Mouse (Mus musculus) liver, embryonic 13.5 days (tissue): ENCODE measurements around the gene Gna14. TPM values are rescaled to one million over a fixed set of nuclear protein-coding genes. Genes with fewer than 3 reads are reported as not detected.
A peak's percentile ranks its signal among the peaks of the same experiment; 100 is the strongest.

Experiments used
- ATAC-seq: fragments of 200-750 bp; cut with Nextera tagmentation; 2 replicates; pipeline ENCODE4 v1.8.0; 2017; ENCODE audit warnings: low read depth, mild to moderate bottlenecking, moderate number of reproducible peaks, moderate library complexity
- DNase-seq: peaks from one replicate; pipeline ENCODE4 v3.0.0; 2022
- H3K27ac ChIP-seq: fragments of 300-500 bp; sonication (generic); 2 replicates; pipeline ENCODE4 v1.5.1; 2015; ENCODE audit warnings: moderate library complexity, mild to moderate bottlenecking, inconsistent platforms
- H3K27me3 ChIP-seq: fragments of 300-500 bp; sonication (generic); 2 replicates; pipeline ENCODE4 v1.6.1; 2015; ENCODE audit warnings: mild to moderate bottlenecking, inconsistent platforms
- H3K36me3 ChIP-seq: fragments of 300-500 bp; sonication (generic); 2 replicates; pipeline ENCODE4 v1.6.1; 2015; ENCODE audit warnings: mild to moderate bottlenecking, inconsistent platforms
- H3K4me1 ChIP-seq: fragments of 300-500 bp; sonication (generic); replicated peaks from 2 replicates; pipeline ENCODE4 v1.6.1; 2015; ENCODE audit warnings: inconsistent platforms
- H3K4me2 ChIP-seq: fragments of 300-500 bp; sonication (generic); 2 replicates; pipeline ENCODE4 v1.6.1; 2015; ENCODE audit warnings: inconsistent platforms, mild to moderate bottlenecking, moderate library complexity
- H3K4me3 ChIP-seq: fragments of 300-500 bp; sonication (generic); replicated peaks from 2 replicates; pipeline ENCODE4 v1.5.1; 2015; ENCODE audit warnings: mild to moderate bottlenecking, inconsistent platforms
- H3K9ac ChIP-seq: fragments of 300-500 bp; sonication (generic); 2 replicates; pipeline ENCODE4 v1.6.1; 2015; ENCODE audit warnings: mild to moderate bottlenecking, inconsistent platforms
- H3K9me3 ChIP-seq: fragments of 300-500 bp; sonication (generic); replicated peaks from 2 replicates; pipeline ENCODE4 v1.6.1; 2016; ENCODE audit warnings: inconsistent platforms
- WGBS: fragments of 180-500 bp; shearing (Covaris S2); methylation state at CpG from one replicate; pipeline ENCODE4 v1.1.7; 2015; ENCODE audit not compliant: insufficient replicate concordance; 5-methylcytosine and 5-hydroxymethylcytosine counted together
- polyA plus RNA-seq: library from polyadenylated mRNA; unstranded; fragments of >200 nt; fragmentation: Nextera tagmentation; extraction: Ambion mirVana; gene quantifications from 2 replicates; pipeline ENCODE4 v1.2.1, GENCODE M21; 2015

Gene Gna14
- polyA plus RNA-seq, 1 experiment from 2014 or later, result 1.2 TPM

DNA sequence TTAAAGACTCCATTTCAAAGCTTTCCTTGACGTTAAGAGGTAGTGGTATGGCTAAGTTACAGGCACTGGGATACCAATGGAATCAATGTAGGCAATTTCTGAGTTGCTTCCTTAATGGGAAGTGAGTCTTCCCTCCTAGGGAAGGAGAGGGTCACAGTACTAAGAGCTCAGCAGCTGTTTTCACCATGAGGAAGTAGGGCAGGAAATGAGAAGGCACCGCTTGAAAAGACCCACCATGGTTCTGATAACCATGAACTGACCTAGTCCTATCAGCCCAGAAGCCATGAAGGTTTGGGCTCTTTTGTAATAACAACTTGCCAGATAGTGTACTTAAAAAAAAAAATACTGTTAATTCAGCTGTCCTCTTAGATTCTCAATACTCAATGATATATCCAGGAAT is 20.6 kb downstream of the Gna14 start:
- peaks cover 9% of the 10 kb centered on the region for H3K4me1 ChIP-seq

DNA sequence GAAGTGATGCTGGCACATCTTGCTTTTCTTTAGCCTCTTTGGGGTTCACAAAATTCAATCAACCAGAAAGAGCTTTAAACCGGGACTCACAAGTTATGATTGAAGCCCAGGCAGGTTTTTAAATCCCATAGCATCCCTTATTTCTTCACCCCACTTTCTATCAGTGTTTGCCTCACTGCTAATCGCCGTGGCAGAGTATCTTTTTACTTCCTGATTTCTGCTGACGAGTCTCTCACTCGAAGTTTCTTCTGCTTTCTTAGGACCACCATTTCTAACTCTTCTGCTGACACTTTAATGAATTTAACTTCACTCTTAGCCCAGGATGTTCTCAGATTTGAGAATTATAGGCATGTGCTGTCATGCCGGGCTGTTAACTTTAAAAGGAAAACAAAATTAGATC is 21.6 kb downstream of the Gna14 start:
- 22% methylated on average over 6 of the region's 6 CpGs for WGBS

More for the DNA sequence above, 20.6 kb downstream of the Gna14 start:
- WGBS, result 17% methylated on average over 2 of the region's 2 CpGs
- Histone ChIP-seq H3K9ac (no peak overlapping the region), H3K27ac (peak overlapping the region; percentile 7; the same call in 1 of the 2 replicates), H3K9me3 (no peaks in the 10 kb centered on the region), H3K4me3 (no peak overlapping the region), H3K4me2 (no peak overlapping the region), H3K36me3 (no peaks in the 10 kb centered on the region), H3K27me3 (no peaks in the 10 kb centered on the region)
- ATAC-seq (no peak), DNase-seq (no peak)

DNA sequence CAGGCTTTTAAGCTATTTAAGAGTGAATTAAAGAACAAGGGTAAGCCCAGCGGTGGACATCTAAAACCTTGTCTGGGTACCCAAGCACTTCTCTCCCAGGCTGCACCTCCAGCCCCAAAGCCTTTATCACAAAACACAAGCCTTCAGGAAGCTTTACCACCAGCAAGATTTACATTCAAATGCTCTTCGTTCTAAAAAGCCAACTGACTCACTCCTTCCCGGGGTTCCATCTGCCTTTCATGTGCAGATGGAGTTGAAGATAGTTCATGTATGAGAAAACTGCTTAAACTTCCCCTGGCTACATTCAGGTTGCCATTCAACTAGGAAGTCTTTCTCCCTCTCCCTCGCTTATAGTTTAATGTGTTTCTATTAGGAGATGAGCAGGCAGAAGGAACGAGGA is 23.8 kb downstream of the Gna14 start:
- ATAC-seq (no peak), DNase-seq (no peak)
- Histone ChIP-seq H3K4me3 (no peak overlapping the region), H3K9ac (no peak overlapping the region), H3K4me1 (peaks cover 9% of the 10 kb centered on the region), H3K27me3 (no peaks in the 10 kb centered on the region), H3K9me3 (no peaks in the 10 kb centered on the region), H3K4me2 (no peak overlapping the region), H3K27ac (no peak overlapping the region), H3K36me3 (no peaks in the 10 kb centered on the region)
- 22% methylated on average over 5 of the region's 5 CpGs for WGBS

More for the DNA sequence above, 21.6 kb downstream of the Gna14 start:
- Histone ChIP-seq H3K27me3 (no peaks in the 10 kb centered on the region), H3K4me3 (no peak overlapping the region), H3K27ac (no peak overlapping the region), H3K4me2 (no peak overlapping the region), H3K4me1 (peaks cover 9% of the 10 kb centered on the region), H3K9ac (no peak overlapping the region), H3K9me3 (no peaks in the 10 kb centered on the region), H3K36me3 (no peaks in the 10 kb centered on the region)
- DNase-seq, result no peak
- no peak for ATAC-seq

DNA sequence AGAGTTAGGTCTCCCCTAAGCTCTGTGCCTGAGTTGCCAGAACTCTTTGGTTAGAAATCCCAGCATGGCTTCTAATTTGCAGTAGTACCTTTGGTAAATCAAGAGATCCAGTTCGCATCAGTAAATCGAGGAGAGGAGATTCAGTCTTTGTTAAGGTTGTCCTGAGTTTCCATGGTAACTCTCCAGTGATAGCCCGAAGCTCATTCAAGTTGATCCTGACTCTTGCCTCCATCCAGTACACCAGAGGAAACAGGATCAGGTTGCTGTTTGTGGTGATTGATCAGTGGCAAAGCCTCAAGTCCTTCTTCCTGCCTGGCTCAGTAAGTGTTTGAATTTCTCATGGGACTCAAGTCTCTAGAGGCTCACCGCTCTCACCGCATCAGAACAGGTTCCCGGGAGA is 24.7 kb downstream of the Gna14 start:
- Histone ChIP-seq H3K4me1 (peaks cover 9% of the 10 kb centered on the region), H3K4me3 (no peak overlapping the region), H3K4me2 (no peak overlapping the region), H3K36me3 (no peaks in the 10 kb centered on the region), H3K9me3 (no peaks in the 10 kb centered on the region), H3K27ac (no peak overlapping the region), H3K27me3 (no peaks in the 10 kb centered on the region), H3K9ac (no peak overlapping the region)
- DNase-seq, result no peak
- WGBS, result 74% methylated on average over 6 of the region's 6 CpGs
- no peak for ATAC-seq

DNA sequence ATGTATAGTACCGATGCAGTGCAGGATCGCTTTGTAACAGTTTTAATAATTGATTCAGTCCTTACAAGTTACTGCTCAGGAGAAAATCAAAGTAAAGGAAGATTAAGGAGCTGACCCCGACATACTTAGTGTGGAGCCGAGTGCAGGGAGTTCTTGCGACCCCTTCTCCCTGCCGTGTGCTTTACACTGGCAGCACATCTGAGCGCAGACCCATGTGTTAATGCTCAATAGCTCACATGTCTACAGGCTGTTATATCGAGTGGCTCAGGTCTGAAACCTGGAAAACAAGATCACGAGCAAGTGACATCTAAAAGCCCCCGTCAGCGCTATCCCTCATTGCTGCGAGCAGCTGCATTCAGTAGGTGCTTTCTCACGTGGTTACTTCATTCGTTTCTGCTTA is 25.3 kb downstream of the Gna14 start:
- H3K36me3 ChIP-seq, result no peaks in the 10 kb centered on the region
- H3K4me2 ChIP-seq, result no peak overlapping the region
- no peak for ATAC-seq
- WGBS, result 84% methylated on average over 14 of the region's 14 CpGs
- no peaks in the 10 kb centered on the region for H3K27me3 ChIP-seq
- DNase-seq, result no peak
- H3K9me3 ChIP-seq, result no peaks in the 10 kb centered on the region
- no peak overlapping the region for H3K27ac ChIP-seq
- no peak overlapping the region for H3K9ac ChIP-seq
- H3K4me1 ChIP-seq, result peaks cover 9% of the 10 kb centered on the region
- H3K4me3 ChIP-seq, result no peak overlapping the region

DNA sequence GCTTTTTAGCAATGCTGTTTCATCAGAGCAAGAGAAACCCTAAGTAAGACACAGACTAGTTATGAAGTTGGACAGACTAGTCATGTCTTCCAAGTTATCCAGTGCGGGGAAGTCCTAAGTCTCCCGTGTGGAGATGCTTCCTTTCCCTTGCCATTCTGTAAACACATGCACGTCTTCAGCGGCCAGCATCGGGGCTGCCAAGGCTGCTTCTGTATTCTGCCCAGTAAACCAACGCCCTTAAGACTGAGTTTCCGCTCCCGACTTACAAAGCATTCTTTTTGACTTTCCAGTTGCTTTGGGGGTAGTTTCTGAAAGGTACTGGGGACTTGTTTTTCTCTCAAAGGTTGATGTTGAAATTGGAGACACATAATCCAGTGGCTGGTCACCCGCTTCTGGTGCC is 26.9 kb downstream of the Gna14 start:
- Histone ChIP-seq H3K36me3 (no peaks in the 10 kb centered on the region), H3K4me3 (no peak overlapping the region), H3K27ac (no peak overlapping the region), H3K4me1 (peaks cover 9% of the 10 kb centered on the region), H3K9me3 (no peaks in the 10 kb centered on the region), H3K9ac (no peak overlapping the region), H3K27me3 (no peaks in the 10 kb centered on the region), H3K4me2 (no peak overlapping the region)
- DNase-seq (no peak), ATAC-seq (no peak)
- 81% methylated on average over 9 of the region's 9 CpGs for WGBS

DNA sequence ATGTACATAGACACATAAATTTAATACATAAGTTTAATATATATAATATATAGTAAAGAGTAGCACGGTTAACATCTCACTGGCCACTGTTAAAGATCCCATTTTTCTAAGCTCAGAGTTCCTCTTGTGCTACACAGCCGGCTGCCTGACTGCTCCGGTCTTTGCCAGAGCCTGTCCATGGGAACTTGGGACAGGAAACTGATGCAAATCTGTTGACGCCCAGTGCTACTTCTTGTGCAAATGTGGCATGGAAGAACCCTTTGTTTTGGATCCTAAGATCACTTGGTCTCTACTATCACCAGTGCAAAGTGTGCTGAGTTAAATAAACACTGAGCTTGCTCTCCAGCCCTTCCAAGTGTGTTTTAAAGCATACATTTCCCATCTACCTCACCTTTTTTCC is 29.2 kb downstream of the Gna14 start:
- Histone ChIP-seq H3K9ac (no peak overlapping the region), H3K4me2 (no peak overlapping the region), H3K9me3 (no peaks in the 10 kb centered on the region), H3K27ac (no peak overlapping the region), H3K4me1 (0 out of 2 replicates have a peak, but pooled peaks cover 3% of the 10 kb centered on the region), H3K4me3 (no peak overlapping the region), H3K36me3 (no peaks in the 10 kb centered on the region), H3K27me3 (no peaks in the 10 kb centered on the region)
- DNase-seq, result no peak
- no peak for ATAC-seq
- 63% methylated on average over 4 of the region's 4 CpGs for WGBS

DNA sequence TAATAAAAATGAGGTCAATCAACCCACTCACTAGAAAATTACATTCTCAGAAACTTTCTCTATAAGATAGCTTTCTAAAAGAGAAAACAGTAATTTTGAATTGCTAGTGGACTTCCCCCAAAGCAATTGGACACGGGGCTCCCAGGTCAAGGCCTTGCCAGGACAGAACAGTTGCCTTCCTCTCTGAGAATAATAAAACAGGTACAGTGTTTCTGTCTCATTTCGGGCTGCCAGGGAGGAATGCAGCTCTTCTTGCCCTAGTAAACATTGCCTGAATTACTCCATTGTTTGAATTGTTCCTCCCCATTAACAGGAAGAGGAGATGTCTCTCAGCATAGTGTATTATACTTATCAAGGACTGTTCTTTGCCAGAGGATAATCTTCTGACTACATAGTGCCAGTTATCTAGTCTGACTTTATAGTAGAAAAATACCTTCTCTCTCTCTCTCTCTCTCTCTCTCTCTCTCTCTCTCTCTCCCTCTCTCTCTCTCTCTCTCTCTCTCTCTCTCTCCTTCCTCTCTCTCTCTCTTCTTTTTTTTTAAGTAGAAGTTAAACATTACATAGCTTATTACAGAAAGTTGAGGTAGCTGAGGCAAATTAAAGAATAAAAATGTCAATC is 33.3 kb downstream of the Gna14 start:
- H3K27me3 ChIP-seq, result no peaks in the 10 kb centered on the region
- H3K27ac ChIP-seq, result no peak overlapping the region
- no peak overlapping the region for H3K9ac ChIP-seq
- H3K4me1 ChIP-seq, result peaks cover 24% of the 10 kb centered on the region
- ATAC-seq (no peak), DNase-seq (no peak)
- 41% methylated on average over 2 of the region's 2 CpGs for WGBS
- H3K4me2 ChIP-seq, result no peak overlapping the region
- H3K9me3 ChIP-seq, result 0 out of 2 replicates have a peak, but pooled peaks cover 6% of the 10 kb centered on the region
- H3K4me3 ChIP-seq, result no peak overlapping the region
- no peaks in the 10 kb centered on the region for H3K36me3 ChIP-seq

DNA sequence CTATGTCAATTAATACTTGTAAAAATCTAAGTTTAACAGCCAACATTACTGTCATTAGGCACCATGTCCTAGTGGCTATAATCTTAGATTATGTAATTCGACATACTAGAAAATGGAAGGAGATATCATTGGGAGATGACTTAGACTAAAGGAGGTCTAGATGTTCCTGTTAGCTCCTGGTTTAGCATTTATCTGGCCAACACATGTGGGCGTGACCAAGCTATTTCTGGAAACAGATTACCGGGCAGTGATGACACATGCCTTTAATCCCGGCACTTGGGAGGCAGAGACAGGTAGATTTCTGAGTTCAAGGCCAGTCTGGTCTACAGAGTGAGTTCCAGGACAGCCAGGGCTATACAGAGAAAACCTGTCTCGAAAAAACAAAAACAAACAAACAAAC is 37.1 kb downstream of the Gna14 start:
- Histone ChIP-seq H3K9me3 (0 out of 2 replicates have a peak, but pooled peaks cover 7% of the 10 kb centered on the region), H3K27ac (no peak overlapping the region), H3K4me2 (no peak overlapping the region), H3K27me3 (no peaks in the 10 kb centered on the region), H3K36me3 (no peaks in the 10 kb centered on the region), H3K4me1 (peaks cover 41% of the 10 kb centered on the region), H3K9ac (no peak overlapping the region), H3K4me3 (no peak overlapping the region)
- ATAC-seq, result peak; percentile 62; the same call in 1 of the 2 replicates
- 33% methylated on average over 5 of the region's 5 CpGs for WGBS
- peak; percentile 24 for DNase-seq

DNA sequence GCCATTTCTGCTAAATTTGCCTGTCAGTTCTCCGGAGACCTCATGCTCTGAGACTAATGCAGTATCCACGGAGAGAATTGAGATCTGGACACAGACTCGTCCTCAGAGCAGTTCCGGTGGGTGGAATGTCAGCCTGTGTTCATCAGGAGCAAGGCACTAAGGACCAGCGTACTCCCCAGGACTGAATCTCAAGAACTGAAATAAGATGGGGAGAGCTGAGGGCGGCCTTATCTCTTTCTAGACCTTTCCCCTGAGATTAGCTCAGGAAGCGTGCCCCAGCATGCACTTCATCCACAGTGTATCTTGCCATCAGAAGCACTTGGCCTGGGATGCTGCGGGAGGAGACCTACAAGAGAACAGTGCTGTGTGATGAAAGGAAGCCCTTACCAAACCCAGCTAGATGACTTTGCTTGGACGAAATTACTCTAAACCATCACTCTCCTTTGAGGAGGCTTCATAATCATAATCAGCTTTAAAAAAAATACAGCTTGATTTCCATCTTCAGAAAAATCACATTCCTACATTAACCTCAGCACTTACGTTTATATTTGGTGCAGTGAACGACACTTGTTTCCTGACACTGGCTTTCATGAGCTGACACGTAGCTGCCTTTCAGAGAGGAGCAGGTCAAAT is 41.9 kb downstream of the Gna14 start:
- H3K27ac ChIP-seq, result peak overlapping the region; percentile 57
- H3K9ac ChIP-seq, result no peak overlapping the region
- no peak overlapping the region for H3K4me3 ChIP-seq
- H3K36me3 ChIP-seq, result no peaks in the 10 kb centered on the region
- H3K4me1 ChIP-seq, result peaks cover 70% of the 10 kb centered on the region
- ATAC-seq, result no peak
- peak overlapping the region; percentile 36 for H3K4me2 ChIP-seq
- DNase-seq, result no peak
- H3K27me3 ChIP-seq, result no peaks in the 10 kb centered on the region
- 40% methylated on average over 12 of the region's 12 CpGs for WGBS
- H3K9me3 ChIP-seq, result 0 out of 2 replicates have a peak, but pooled peaks cover 7% of the 10 kb centered on the region

DNA sequence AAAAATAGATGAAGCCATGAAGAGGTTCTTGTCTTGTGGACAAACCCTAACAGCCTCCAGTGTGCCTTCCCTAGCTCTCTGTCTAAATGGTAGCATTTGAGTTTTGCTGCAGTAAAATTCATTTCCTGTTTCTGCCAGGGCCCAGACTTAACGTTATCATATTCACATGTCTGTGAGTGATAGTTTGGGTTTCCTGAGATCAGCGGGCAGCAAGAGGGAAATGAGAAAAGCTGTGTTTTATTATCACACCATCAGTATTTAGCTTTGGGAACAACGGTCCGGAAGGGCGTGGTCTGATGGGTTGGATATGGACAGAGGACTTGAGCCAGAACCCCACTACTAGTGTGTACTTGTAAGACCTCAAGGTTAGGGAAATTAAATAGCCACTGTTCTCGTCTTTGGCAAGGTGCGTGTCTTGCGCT is 42.6 kb downstream of the Gna14 start:
- peak; percentile 28 for DNase-seq
- H3K27me3 ChIP-seq, result no peaks in the 10 kb centered on the region
- peak overlapping the region; percentile 57; the same call in 1 of the 2 replicates for H3K27ac ChIP-seq
- H3K4me2 ChIP-seq, result peak overlapping the region; percentile 36
- H3K4me1 ChIP-seq, result peaks cover 70% of the 10 kb centered on the region
- WGBS, result 12% methylated on average over 8 of the region's 8 CpGs
- ATAC-seq, result peak; percentile 55
- no peak overlapping the region for H3K9ac ChIP-seq
- 0 out of 2 replicates have a peak, but pooled peaks cover 7% of the 10 kb centered on the region for H3K9me3 ChIP-seq
- H3K36me3 ChIP-seq, result no peaks in the 10 kb centered on the region
- no peak overlapping the region for H3K4me3 ChIP-seq

DNA sequence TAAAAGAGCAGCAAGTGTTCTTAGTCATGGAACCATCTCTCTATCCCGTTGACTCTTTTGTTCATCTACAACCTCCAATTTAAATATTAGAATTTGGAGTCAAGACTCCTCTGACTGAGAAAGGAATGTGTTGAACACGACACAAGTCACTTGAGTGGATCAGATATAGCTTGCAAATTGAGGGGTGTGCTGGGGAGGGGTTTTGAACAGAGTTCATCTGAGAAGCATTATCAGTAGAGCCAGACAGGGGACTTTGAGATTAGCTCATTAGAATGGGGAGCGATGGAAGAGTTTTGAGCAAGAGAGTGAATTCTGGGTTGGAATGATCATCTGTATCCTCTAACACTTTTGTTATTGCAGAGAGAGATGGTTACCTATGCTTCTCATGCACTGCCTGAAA is 46.5 kb downstream of the Gna14 start:
- no peak overlapping the region for H3K4me3 ChIP-seq
- H3K27ac ChIP-seq, result peak overlapping the region; percentile 66
- WGBS, result 27% methylated on average over 3 of the region's 3 CpGs
- H3K9me3 ChIP-seq, result no peaks in the 10 kb centered on the region
- H3K4me2 ChIP-seq, result peak overlapping the region; percentile 42
- H3K36me3 ChIP-seq, result no peaks in the 10 kb centered on the region
- H3K4me1 ChIP-seq, result peaks cover 74% of the 10 kb centered on the region
- H3K27me3 ChIP-seq, result no peaks in the 10 kb centered on the region
- ATAC-seq (peak; percentile 90), DNase-seq (peak; percentile 51)
- no peak overlapping the region for H3K9ac ChIP-seq
